Mouse (Mus musculus) testis, adult 10 weeks (tissue): ENCODE data around the gene Apip. TPM values are rescaled to one million over a fixed set of nuclear protein-coding genes. Genes with fewer than 3 reads are reported as not detected.

Experiments
- polyA plus RNA-seq: library from polyadenylated mRNA; stranded (reverse); fragments of 350-450 nt; fragmentation: Illumina TruSeq; extraction: RNeasy Lipid Tissue Mini Kit (QIAGEN cat#74804); gene quantifications from one replicate; pipeline ENCODE4 v1.2.3, GENCODE M21; 2014; ENCODE audit warnings: low read depth, low replicate concordance

The Apip gene
- 41.3 TPM for polyA plus RNA-seq

DNA sequence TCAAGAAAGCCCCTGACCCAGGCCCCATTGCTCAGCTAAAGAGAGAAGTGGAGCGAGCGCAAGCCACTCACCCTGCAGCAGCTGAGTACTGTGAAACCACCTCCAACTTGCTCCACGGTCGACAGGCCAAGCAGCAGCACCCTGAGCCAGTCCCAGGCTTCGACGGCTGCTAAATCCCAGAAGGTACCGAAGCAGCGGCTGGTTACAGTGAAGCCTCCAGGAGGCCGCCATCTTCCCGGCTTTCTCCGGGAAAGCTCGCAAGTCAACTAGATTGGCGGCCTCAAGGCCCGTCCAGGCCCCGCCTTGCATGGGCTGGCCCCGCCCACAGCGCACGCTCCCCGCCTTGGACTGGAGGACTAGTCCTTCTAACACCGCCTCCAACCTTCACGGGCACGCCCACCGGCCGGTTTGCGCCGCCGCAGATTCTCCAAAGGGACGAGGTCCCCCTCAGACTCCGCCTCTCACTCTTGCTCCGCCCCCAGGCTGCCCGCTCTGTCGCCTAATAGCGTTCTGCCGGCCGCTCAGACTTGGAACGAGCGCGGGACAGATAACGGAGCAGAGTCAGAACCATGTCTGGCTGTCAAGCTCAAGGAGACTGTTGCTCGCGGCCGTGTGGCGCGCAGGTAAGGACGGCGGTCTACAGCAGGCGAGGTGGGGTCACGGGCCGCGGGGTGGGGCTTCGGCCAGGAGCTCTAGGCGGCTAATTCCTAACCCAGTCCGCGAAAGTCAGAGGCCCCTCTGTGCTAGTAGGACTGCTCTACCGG lies at the start of gene Apip, which contains the start of gene Pdhx:
TSS of gene Apip (plus strand) at position 457 of the 764 bp plus-strand sequence.
TSS of gene Pdhx (minus strand) at position 295 of the 764 bp plus-strand sequence.

Other genes starting within 250 kb of the Apip start
- 0.15 TPM for gene Cd44, start 172.0 kb upstream of the Apip start, polyA plus RNA-seq
- 49.8 TPM for gene Pdhx, start 162 bp upstream of the Apip start, polyA plus RNA-seq
- gene Ehf, start 229.6 kb downstream of the Apip start, polyA plus RNA-seq = 0.46 TPM